Mouse (Mus musculus) retina, postnatal 1 day (tissue): Measurements from ENCODE around the gene Acsf2.

Experiments used
- DNase-seq: peaks from one replicate; pipeline ENCODE4 v3.0.0-alpha.2; 2012

Acsf2 gene

GRCm38 (mm10) chr11:94598437-94599120, 3.1 kb downstream of the Acsf2 start:
- DNase-seq = no peak

GRCm38 (mm10) chr11:94597319-94597718, 4.4 kb downstream of the Acsf2 start:
- no peak for DNase-seq

DNA sequence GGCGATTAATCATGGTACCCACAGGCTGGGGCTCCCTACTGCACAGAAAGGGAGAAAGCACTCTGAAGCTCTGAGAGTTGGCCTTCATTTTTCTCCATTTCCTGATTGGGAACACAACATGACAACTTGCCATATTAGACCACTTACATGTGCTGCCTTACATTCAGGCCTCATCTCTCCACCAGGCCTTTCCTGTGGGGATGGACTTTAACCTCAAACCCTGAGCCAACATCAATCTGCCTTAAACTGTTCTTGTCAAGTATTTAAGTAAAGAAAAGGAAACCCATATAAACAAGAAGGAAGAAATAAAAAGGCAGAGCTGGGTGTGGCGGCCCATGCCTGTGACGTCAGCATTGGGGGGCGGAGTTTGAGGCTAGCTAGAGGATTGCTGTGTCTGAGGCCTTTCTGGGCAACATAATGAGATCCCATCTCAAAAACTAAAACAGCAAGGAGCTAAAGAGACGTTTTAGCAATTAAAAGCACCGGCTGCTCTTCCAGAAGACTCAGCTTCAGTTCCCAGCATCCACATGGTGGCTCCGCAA, 5.3 kb downstream of the Acsf2 start:
- no peak for DNase-seq

DNA sequence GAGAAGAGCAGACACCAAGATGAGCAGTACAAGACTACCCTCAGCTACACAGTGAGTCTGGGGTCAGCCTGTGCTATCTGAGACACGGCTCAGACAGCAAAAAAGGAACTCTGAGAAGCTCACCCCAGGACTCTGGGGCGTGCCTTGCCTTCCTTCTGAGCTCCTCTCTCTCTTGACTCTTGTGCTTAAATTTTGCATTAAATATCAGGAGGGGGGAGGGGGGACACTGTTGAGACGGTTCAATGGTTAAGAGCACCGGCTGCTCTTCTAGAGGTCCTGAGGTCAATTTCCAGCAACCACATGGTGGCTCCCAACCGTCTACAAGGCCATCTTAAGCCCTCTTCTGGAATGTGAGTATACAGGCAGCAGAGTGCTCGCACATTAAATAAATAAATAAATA, 14.2 kb downstream of the Acsf2 start:
- DNase-seq = no peak

- no peak for DNase-seq
Measured at GRCm38 (mm10) chr11:94585091-94585490, 16.6 kb downstream of the Acsf2 start.

- no peak for DNase-seq
Measured at GRCm38 (mm10) chr11:94580111-94580740, 21.4 kb downstream of the Acsf2 start.

DNA sequence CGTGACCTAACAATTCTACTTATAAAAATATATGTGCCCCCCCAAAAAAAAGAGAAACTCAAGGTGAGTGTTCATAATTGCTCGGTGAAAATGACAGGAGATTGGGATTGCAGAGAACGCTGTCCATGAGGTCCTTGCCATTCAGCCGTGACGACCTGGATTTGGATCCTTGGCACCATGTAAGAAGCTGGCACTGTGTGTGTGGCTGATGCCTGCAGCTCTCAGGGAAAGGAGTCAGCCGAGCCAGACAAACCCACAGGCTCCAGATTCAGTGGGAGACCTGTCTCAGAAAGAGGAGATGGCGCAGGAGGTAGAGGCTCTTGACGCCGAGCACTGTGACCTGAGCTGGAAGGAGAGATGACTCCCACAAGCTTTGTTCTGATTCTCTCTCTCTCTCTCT, 25.3 kb downstream of the Acsf2 start:
- no peak for DNase-seq

- no peak for DNase-seq
Measured at GRCm38 (mm10) chr11:94575036-94575435, 26.6 kb downstream of the Acsf2 start.

DNA sequence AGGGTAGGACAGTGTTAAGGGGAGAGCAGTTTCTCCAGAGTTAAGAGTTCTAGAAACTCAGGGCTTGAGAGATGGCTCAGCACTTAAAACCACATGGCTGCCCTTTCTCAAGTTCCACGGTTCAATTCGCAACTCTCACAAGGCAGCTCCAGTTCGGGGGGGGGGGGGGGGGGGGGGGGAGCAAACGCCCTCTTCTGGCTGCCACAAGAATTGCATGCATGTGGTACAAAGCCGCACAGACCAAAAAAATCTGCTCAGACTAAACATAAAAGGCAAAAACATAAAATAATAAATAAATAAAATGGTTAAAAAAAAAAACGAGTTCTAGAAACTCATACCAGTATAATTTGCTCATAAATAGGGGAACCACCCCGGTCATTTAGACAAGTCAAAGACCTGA, 27.1 kb downstream of the Acsf2 start:
- DNase-seq = no peak

- peak; percentile 45 for DNase-seq
Measured at GRCm38 (mm10) chr11:94571850-94572249, 29.8 kb downstream of the Acsf2 start.

- DNase-seq = peak; percentile 55
Measured at GRCm38 (mm10) chr11:94570612-94571011, 31.1 kb downstream of the Acsf2 start.

DNA sequence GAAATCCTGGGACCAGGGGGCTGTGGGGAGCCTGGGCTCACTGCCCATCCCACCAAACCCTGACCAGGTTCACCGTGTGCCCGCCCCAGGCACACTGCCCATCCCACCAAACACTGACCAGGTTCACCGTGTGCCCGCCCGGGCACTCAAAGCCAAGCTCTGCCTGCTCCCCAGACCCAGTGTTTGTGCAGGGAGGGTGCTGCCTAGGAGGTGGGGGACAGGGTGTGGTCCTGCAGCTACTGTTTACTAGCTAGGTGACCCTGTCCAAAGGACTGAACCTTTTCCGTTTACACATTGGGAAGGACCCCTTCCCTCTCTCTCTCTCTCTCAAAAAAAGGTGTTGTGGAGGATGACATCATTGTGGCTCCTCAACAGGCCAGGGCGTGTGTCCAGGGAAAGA, 34.3 kb downstream of the Acsf2 start:
- DNase-seq = no peak

DNA sequence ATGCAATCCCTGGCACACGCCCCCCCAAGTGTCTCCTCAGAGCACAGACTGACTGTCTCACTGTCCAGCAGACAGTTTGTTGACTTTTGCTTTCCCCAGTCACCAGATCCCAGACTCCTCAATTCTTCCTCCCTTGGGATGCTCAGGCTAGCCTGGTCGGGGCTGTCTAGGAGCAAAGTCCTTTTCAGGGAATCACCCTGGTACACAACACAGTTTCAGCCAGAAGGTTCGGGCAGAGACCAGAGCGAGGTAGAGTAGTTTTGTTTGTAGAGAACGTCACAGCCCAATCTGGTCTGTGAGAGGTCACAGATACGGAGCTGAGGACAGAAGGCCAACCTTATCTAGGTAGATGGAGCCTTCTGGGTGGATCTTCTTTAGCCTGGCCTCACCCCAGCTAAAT, 35.1 kb downstream of the Acsf2 start:
- no peak for DNase-seq

GRCm38 (mm10) chr11:94565151-94565479, 36.6 kb downstream of the Acsf2 start:
- no peak for DNase-seq

GRCm38 (mm10) chr11:94564437-94565150, 37.1 kb downstream of the Acsf2 start, which contains the start of gene Chad:
Gene Chad, plus strand, starts transcription at chr11:94565047.
- peak; percentile 59 for DNase-seq

GRCm38 (mm10) chr11:94563821-94564220, 37.9 kb downstream of the Acsf2 start:
- no peak for DNase-seq

- DNase-seq = no peak
Measured at GRCm38 (mm10) chr11:94563383-94563782, 38.3 kb downstream of the Acsf2 start.

- DNase-seq = no peak
Measured at GRCm38 (mm10) chr11:94558226-94558625, 43.4 kb downstream of the Acsf2 start.

- DNase-seq = no peak
Measured at GRCm38 (mm10) chr11:94550442-94550744, 51.3 kb downstream of the Acsf2 start.

DNA sequence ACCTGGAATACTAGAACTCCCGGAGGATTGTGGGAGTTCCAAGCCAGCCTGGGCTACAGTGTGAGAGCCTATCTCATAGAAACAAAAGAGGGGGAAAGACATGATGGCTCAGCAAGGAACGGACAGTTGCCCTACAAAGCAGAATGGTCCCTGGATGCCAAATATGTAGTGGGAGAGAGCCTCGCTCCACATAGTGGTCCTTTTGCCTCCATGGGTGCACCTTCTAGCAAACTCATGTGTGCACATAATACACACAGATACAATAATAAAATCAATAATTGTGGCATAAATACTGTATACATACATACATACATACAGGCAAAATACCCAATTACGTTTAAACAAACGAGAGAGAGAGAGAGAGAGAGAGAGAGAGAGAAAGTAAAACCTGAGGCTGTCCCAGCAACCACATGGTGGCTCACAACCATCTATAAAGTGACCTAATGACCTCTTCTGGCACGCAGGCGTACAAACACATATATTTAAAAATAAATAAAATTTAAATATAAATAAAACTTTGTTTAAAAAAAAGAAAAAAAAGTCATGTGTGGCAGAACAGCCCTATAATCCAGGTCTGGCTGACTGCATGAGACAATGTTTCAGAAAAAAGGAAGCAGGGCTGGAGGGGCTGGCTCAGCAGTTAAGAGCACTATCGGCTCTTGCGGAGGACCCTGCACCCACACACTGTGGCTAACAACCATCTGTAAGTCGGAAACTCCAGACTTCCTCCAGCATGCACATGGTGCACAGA, 51.8 kb downstream of the Acsf2 start:
- DNase-seq = no peak

- DNase-seq = peak; percentile 97
Measured at GRCm38 (mm10) chr11:94548888-94549690, 52.6 kb downstream of the Acsf2 start, which contains the start of gene Rsad1. Gene Rsad1, minus strand, starts transcription at chr11:94549255.

DNA sequence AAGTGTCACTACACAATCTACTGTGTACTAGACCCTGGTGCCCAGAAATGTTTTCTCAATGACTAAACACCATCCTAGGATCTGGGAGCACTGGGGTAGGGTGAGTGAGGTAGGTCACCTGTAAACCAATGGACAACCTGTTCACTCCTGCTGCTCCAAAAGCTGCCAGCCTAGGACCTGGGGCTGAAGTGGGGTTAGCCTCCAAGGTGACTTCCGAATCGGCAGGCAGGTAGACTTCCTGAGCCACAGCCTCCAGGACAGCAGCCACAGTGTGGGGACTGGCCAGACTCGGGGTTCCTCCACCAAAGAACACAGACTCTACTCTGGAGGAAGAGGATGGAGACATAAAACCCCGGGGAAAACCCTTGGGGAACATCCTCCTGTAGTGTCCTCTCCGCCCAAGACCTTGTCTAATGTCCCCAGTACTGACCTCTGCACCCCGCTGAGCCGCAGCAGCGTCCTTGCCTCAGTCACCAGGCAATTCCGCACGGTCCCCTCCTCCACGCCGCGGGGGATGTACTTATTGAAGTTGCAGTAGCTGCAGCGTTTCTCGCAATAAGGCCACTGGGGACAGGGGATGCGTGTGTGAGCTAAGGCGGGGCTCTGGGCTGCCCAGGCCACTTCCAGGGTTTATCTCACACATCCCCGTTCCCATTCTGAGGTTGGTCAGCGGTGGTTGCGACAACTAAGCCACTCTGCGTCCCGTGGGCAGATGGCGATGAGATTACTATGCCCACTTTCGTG, 53.5 kb downstream of the Acsf2 start:
- peak; percentile 74 for DNase-seq
